Mouse (Mus musculus) liver, adult 2 months (tissue): ENCODE results near the gene Zfp953.

Experiments used
- CTCF ChIP-seq: fragments of 200-500 bp; IDR thresholded peaks from 2 replicates; pipeline ENCODE4 v1.5.1; 2011; ENCODE audit warnings: low read depth, low read length, control low read depth
- POLR2A ChIP-seq: fragments of 200-500 bp; IDR thresholded peaks from 2 replicates; pipeline ENCODE4 v1.6.1; 2011; ENCODE audit warnings: low read length, control low read depth; ENCODE audit not compliant: insufficient read depth; ENCODE audit errors: extremely low read depth

DNA sequence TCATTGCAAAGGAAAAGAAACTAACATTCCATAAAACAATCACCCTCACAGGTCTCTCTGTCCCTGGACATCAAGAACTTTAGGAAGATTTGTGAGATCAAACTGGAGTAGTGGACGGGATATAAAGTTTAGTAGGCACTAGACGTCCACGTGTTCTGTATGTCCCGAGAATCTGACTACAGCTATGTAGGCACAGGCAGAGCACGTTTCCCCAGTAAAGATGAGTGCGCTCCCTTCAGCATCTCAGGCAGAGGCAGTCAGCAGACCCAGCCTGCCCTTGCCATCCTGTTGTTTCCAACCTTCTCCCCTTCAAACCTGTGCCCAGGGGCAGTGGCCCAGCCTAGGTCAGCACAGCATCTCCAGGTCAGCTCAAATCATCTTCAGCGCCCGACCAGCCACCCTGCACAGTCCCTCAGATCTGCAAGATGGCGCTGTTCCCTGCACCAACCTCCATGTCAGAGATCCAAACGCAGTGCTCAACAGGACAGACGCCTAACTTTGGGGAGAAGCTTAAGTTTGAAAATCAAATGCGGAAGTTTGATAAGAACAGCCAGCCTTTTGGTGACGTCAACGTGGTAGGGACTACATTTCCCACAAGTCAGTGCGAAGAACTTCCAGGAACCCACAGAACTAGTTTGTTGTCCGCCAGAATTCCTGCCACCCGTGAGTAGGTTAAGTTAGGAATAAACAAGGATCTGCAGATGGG is 28.2 kb downstream of the Zfp953 start, which contains the start of gene Zfp595:
- TF ChIP-seq CTCF (peak; percentile 71), POLR2A (no peak; the same call in 1 of the 2 replicates)
